Mouse (Mus musculus) myocyte (in vitro differentiated cells): ENCODE data around the gene Mapk1ip1.

Source experiments
- MAX ChIP-seq: IDR thresholded peaks from one replicate; pipeline ENCODE4 v1.6.1; 2011; ENCODE audit warnings: low read depth, mild to moderate bottlenecking, control low read depth
- MYOG ChIP-seq, 3 experiments: IDR thresholded peaks; one replicate each; pipeline ENCODE4 v1.6.1; 2011; ENCODE audit warnings: control low read depth in 2 of 3, low read depth in 2 of 3, mild to moderate bottlenecking in 2 of 3; ENCODE audit not compliant: insufficient read length in 2 of 3, control insufficient read depth in 1 of 3, insufficient read depth in 1 of 3
- POLR2A ChIP-seq: IDR thresholded peaks from one replicate; pipeline ENCODE4 v1.6.1; 2011; ENCODE audit warnings: low read depth, mild to moderate bottlenecking, control low read depth, moderate library complexity; ENCODE audit not compliant: insufficient read length
- POLR2AphosphoS2 ChIP-seq: IDR thresholded peaks from one replicate; pipeline ENCODE4 v1.6.1; 2011; ENCODE audit warnings: low read depth, control low read depth; ENCODE audit not compliant: insufficient read length
- TCF12 ChIP-seq: IDR thresholded peaks from one replicate; pipeline ENCODE4 v1.6.1; 2011; ENCODE audit warnings: mild to moderate bottlenecking, control low read depth; ENCODE audit not compliant: poor library complexity, insufficient read depth, severe bottlenecking
- USF1 ChIP-seq: IDR thresholded peaks from one replicate; pipeline ENCODE4 v1.6.1; 2011; ENCODE audit warnings: low read depth, mild to moderate bottlenecking, control low read depth, moderate library complexity

DNA sequence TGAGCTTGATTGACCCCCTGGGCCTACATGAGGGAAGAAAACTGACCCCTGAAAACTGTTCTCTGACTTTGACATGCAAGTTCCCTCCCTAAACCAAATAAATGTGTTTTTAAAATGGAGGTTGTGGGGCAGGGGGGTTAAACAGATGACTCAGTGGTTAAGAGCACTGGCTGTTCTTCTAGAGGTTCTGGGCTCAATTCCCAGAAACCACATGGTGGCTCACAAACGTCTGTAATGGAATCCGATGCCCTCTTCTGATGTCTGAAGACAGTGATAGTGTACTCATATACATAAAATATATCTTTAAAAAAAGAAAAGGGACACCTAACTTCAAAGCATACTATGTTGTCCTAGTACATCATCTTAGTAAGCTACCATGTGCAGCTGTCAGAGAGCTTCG lies 29.0 kb upstream of the Mapk1ip1 start:
- no peak for TF ChIP-seq POLR2AphosphoS2
- no peak for TF ChIP-seq POLR2A
- no peak for TF ChIP-seq USF1
- no peak for TF ChIP-seq MYOG (IDR thresholded peaks at IDR 0.05; ENCODE audit: control insufficient read depth in 1 of 3, insufficient read depth in 1 of 3, insufficient read length in 2 of 3, low read depth in 2 of 3)
- no peak for TF ChIP-seq TCF12
- no peak for TF ChIP-seq MAX
